Mouse (Mus musculus) liver, embryonic 16.5 days (tissue): ENCODE results near the gene Unk. TPM values are rescaled to one million over a fixed set of nuclear protein-coding genes. Genes with fewer than 3 reads are reported as not detected.
A peak's percentile ranks its signal among the peaks of the same experiment; 100 is the strongest.

Experiments
- ATAC-seq: fragments of 200-750 bp; cut with Nextera tagmentation; 2 replicates; pipeline ENCODE4 v1.8.0; 2017; ENCODE audit warnings: low read depth, mild to moderate bottlenecking, moderate number of reproducible peaks, moderate library complexity
- H3K27ac ChIP-seq: fragments of 300-500 bp; sonication (generic); 2 replicates; pipeline ENCODE4 v1.5.1; 2014; ENCODE audit warnings: mild to moderate bottlenecking, low read length
- H3K27me3 ChIP-seq: fragments of 300-500 bp; sonication (generic); 2 replicates; pipeline ENCODE4 v1.6.1; 2014; ENCODE audit warnings: low read depth, low read length, mixed read lengths; ENCODE audit not compliant: control insufficient read depth, insufficient read depth
- H3K36me3 ChIP-seq: fragments of 300-500 bp; sonication (generic); 2 replicates; pipeline ENCODE4 v1.6.1; 2014; ENCODE audit warnings: mild to moderate bottlenecking; ENCODE audit not compliant: control insufficient read depth, insufficient read depth
- H3K4me1 ChIP-seq: fragments of 300-500 bp; sonication (generic); 2 replicates; pipeline ENCODE4 v1.6.1; 2014; ENCODE audit warnings: low read depth, low read length, mixed read lengths; ENCODE audit not compliant: control insufficient read depth
- H3K4me2 ChIP-seq: fragments of 300-500 bp; sonication (generic); 2 replicates; pipeline ENCODE4 v1.6.1; 2014; ENCODE audit warnings: low read depth, low read length, mixed read lengths
- H3K4me3 ChIP-seq: fragments of 300-500 bp; sonication (generic); 2 replicates; pipeline ENCODE4 v1.5.1; 2014; ENCODE audit warnings: low read depth, mild to moderate bottlenecking, low read length
- H3K9ac ChIP-seq: fragments of 300-500 bp; sonication (generic); 2 replicates; pipeline ENCODE4 v1.6.1; 2014; ENCODE audit warnings: low read depth, low read length
- H3K9me3 ChIP-seq: fragments of 300-500 bp; sonication (generic); replicated peaks from 2 replicates; pipeline ENCODE4 v1.6.1; 2016; ENCODE audit warnings: low read length; ENCODE audit not compliant: control insufficient read depth
- WGBS: fragments of 180-500 bp; shearing (Covaris S2); extraction: QIAGEN DNeasy Blood & Tissue Kit; methylation state at CpG from one replicate; pipeline ENCODE4 v1.1.7; 2014; ENCODE audit not compliant: insufficient replicate concordance; 5-methylcytosine and 5-hydroxymethylcytosine counted together
- polyA plus RNA-seq: library from polyadenylated mRNA; unstranded; fragments of >200 nt; fragmentation: Nextera tagmentation; extraction: Ambion mirVana; gene quantifications from 2 replicates; pipeline ENCODE4 v1.2.1, GENCODE M21; 2015

The Unk gene
- polyA plus RNA-seq, 1 experiment from 2014 or later, result 10.8 TPM

DNA sequence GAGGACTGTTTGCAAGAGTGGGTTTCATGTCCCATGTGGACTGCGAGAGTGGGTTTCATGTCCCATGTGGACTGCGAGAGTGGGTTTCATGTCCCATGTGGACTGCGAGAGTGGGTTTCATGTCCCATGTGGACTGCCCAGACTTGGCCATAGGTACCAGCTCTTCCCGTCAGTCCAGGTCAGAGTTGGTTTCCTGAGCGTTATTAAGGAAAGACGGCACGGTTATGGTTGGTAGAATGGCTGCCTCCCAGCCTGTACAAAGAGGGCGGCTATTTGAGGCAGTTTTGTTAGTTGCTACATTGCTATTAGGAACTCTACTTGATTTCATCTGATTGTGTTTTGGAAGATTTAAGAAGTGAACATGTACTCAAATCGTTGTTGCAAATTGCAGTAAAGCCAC is 7.7 kb downstream of the Unk start:
- no peaks in the 10 kb centered on the region for H3K9me3 ChIP-seq
- H3K27ac ChIP-seq, result no peak overlapping the region
- no peak overlapping the region for H3K4me3 ChIP-seq
- H3K4me1 ChIP-seq, result peaks cover 6% of the 10 kb centered on the region
- peaks cover 12% of the 10 kb centered on the region for H3K36me3 ChIP-seq
- ATAC-seq, result no peak
- H3K9ac ChIP-seq, result no peak overlapping the region
- 85% methylated on average over 9 of the region's 9 CpGs for WGBS
- H3K4me2 ChIP-seq, result no peak overlapping the region
- H3K27me3 ChIP-seq, result no peaks in the 10 kb centered on the region

- H3K4me1 ChIP-seq, result no peaks in the 10 kb centered on the region; the same call in 1 of the 2 replicates
- H3K27ac ChIP-seq, result no peak overlapping the region
- H3K9ac ChIP-seq, result no peak overlapping the region
- H3K4me3 ChIP-seq, result no peak overlapping the region
- H3K4me2 ChIP-seq, result no peak overlapping the region
- peaks cover 12% of the 10 kb centered on the region for H3K36me3 ChIP-seq
- no peak for ATAC-seq
- H3K27me3 ChIP-seq, result no peaks in the 10 kb centered on the region
- no peaks in the 10 kb centered on the region for H3K9me3 ChIP-seq
- 75% methylated on average over 6 of the region's 6 CpGs for whole genome bisulfite sequencing
Observed at GRCm38 (mm10) chr11:116040593-116040992, 10.5 kb downstream of the Unk start.

- no peak overlapping the region for H3K27ac ChIP-seq
- WGBS, result 85% methylated on average over 2 of the region's 2 CpGs
- H3K4me1 ChIP-seq, result no peaks in the 10 kb centered on the region; the same call in 1 of the 2 replicates
- H3K4me2 ChIP-seq, result no peak overlapping the region
- no peak overlapping the region for H3K9ac ChIP-seq
- ATAC-seq, result no peak
- no peaks in the 10 kb centered on the region for H3K27me3 ChIP-seq
- peaks cover 12% of the 10 kb centered on the region for H3K36me3 ChIP-seq
- H3K4me3 ChIP-seq, result no peak overlapping the region
- no peaks in the 10 kb centered on the region for H3K9me3 ChIP-seq
Observed at GRCm38 (mm10) chr11:116041833-116042232, 11.7 kb downstream of the Unk start.

GRCm38 (mm10) chr11:116042372-116043138 is 12.4 kb downstream of the Unk start:
- Histone ChIP-seq H3K9me3 (no peaks in the 10 kb centered on the region), H3K4me3 (no peak overlapping the region), H3K27me3 (no peaks in the 10 kb centered on the region), H3K4me2 (no peak overlapping the region), H3K4me1 (no peaks in the 10 kb centered on the region; the same call in 1 of the 2 replicates), H3K9ac (no peak overlapping the region), H3K36me3 (peaks cover 12% of the 10 kb centered on the region), H3K27ac (no peak overlapping the region)
- ATAC-seq, result no peak
- WGBS, result 63% methylated on average over 5 of the region's 5 CpGs

GRCm38 (mm10) chr11:116043286-116043685 is 13.2 kb downstream of the Unk start:
- no peak overlapping the region for H3K4me3 ChIP-seq
- 93% methylated on average over 1 of the region's 1 CpGs for WGBS
- H3K9me3 ChIP-seq, result no peaks in the 10 kb centered on the region
- no peak overlapping the region for H3K4me2 ChIP-seq
- H3K4me1 ChIP-seq, result no peaks in the 10 kb centered on the region; the same call in 1 of the 2 replicates
- no peak overlapping the region for H3K27ac ChIP-seq
- H3K9ac ChIP-seq, result no peak overlapping the region
- no peak for ATAC-seq
- peaks cover 15% of the 10 kb centered on the region for H3K36me3 ChIP-seq
- no peaks in the 10 kb centered on the region for H3K27me3 ChIP-seq

- Histone ChIP-seq H3K27me3 (no peaks in the 10 kb centered on the region), H3K27ac (no peak overlapping the region), H3K36me3 (peaks cover 30% of the 10 kb centered on the region), H3K4me3 (no peak overlapping the region), H3K9me3 (no peaks in the 10 kb centered on the region), H3K9ac (no peak overlapping the region), H3K4me2 (no peak overlapping the region), H3K4me1 (no peaks in the 10 kb centered on the region; the same call in 1 of the 2 replicates)
- no peak for ATAC-seq
- 84% methylated on average over 6 of the region's 6 CpGs for WGBS
Observed at GRCm38 (mm10) chr11:116045173-116045572, 15.1 kb downstream of the Unk start.

GRCm38 (mm10) chr11:116049610-116050009 is 19.5 kb downstream of the Unk start:
- H3K9me3 ChIP-seq, result no peaks in the 10 kb centered on the region
- H3K27me3 ChIP-seq, result no peaks in the 10 kb centered on the region
- WGBS, result 81% methylated on average over 2 of the region's 2 CpGs
- no peak overlapping the region for H3K4me2 ChIP-seq
- H3K4me1 ChIP-seq, result peaks cover 11% of the 10 kb centered on the region
- H3K9ac ChIP-seq, result no peak overlapping the region
- peaks cover 31% of the 10 kb centered on the region for H3K36me3 ChIP-seq
- H3K27ac ChIP-seq, result no peak overlapping the region
- ATAC-seq, result no peak
- H3K4me3 ChIP-seq, result no peak overlapping the region

- Histone ChIP-seq H3K4me2 (no peak overlapping the region), H3K4me3 (no peak overlapping the region), H3K9me3 (no peaks in the 10 kb centered on the region), H3K9ac (no peak overlapping the region), H3K27me3 (no peaks in the 10 kb centered on the region), H3K4me1 (peaks cover 11% of the 10 kb centered on the region), H3K27ac (no peak overlapping the region), H3K36me3 (peaks cover 37% of the 10 kb centered on the region)
- ATAC-seq, result no peak
- 81% methylated on average over 4 of the region's 4 CpGs for WGBS
Observed at GRCm38 (mm10) chr11:116050196-116050595, 20.1 kb downstream of the Unk start.

GRCm38 (mm10) chr11:116053510-116054229 is 23.5 kb downstream of the Unk start:
- Histone ChIP-seq H3K9ac (no peak overlapping the region), H3K27me3 (no peaks in the 10 kb centered on the region), H3K4me1 (peaks cover 41% of the 10 kb centered on the region), H3K4me3 (no peak overlapping the region), H3K36me3 (peaks cover 47% of the 10 kb centered on the region), H3K4me2 (no peak overlapping the region), H3K27ac (no peak overlapping the region), H3K9me3 (no peaks in the 10 kb centered on the region)
- WGBS, result 74% methylated on average over 9 of the region's 9 CpGs
- ATAC-seq, result peak; percentile 39
